Mouse (Mus musculus): ENCODE measurements at regions not wholly inside any gene's neighbourhood (a gene's known extent, or its start where the extent isn't known, plus 50 kb on each side); places are given as distances from the start of the nearest gene placed in this dataset.

- DNase-seq (ENCODE audit: extremely low read depth, low read depth, low spot score): no peak
Measured at GRCm38 (mm10) chr17:62292703-62293102, 588.4 kb downstream of the Efna5 start.

GRCm38 (mm10) chr17:62287666-62288065 is 593.5 kb downstream of the Efna5 start:
- DNase-seq (ENCODE audit: extremely low read depth, low read depth, low spot score): no peak

GRCm38 (mm10) chr17:62287127-62287526 is 594.0 kb downstream of the Efna5 start:
- DNase-seq (ENCODE audit: extremely low read depth, low read depth, low spot score): no peak

- no peak for DNase-seq (ENCODE audit: extremely low read depth, low read depth, low spot score)
Measured at GRCm38 (mm10) chr17:62286086-62287080, 594.7 kb downstream of the Efna5 start.

GRCm38 (mm10) chr17:62280201-62280600 is 600.9 kb downstream of the Efna5 start:
- DNase-seq (ENCODE audit: extremely low read depth, low read depth, low spot score): no peak

GRCm38 (mm10) chr17:62271399-62271798 is 609.7 kb downstream of the Efna5 start:
- DNase-seq (ENCODE audit: extremely low read depth, low read depth, low spot score): no peak

- no peak for DNase-seq (ENCODE audit: extremely low read depth, low read depth, low spot score)
Measured at GRCm38 (mm10) chr17:62269279-62269678, 611.8 kb downstream of the Efna5 start.

- DNase-seq (ENCODE audit: extremely low read depth, low read depth, low spot score): no peak
Measured at GRCm38 (mm10) chr17:62253448-62253847, 627.7 kb downstream of the Efna5 start.

GRCm38 (mm10) chr17:62248011-62248410 is 633.1 kb downstream of the Efna5 start:
- no peak for DNase-seq (ENCODE audit: extremely low read depth, low read depth, low spot score)

GRCm38 (mm10) chr17:62246650-62247049 is 634.5 kb downstream of the Efna5 start:
- no peak for DNase-seq (ENCODE audit: extremely low read depth, low read depth, low spot score)

GRCm38 (mm10) chr17:62230939-62231338 is 650.2 kb downstream of the Efna5 start:
- DNase-seq (ENCODE audit: extremely low read depth, low read depth, low spot score): no peak

- no peak for DNase-seq (ENCODE audit: extremely low read depth, low read depth, low spot score)
Measured at GRCm38 (mm10) chr17:62210441-62211025, 670.6 kb downstream of the Efna5 start.

- DNase-seq (ENCODE audit: extremely low read depth, low read depth, low spot score): no peak
Measured at GRCm38 (mm10) chr17:62202658-62203057, 678.5 kb downstream of the Efna5 start.

GRCm38 (mm10) chr17:62200491-62200890 is 680.6 kb downstream of the Efna5 start:
- DNase-seq (ENCODE audit: extremely low read depth, low read depth, low spot score): no peak

- no peak for DNase-seq (ENCODE audit: extremely low read depth, low read depth, low spot score)
Measured at GRCm38 (mm10) chr17:62199559-62199958, 681.6 kb downstream of the Efna5 start.

GRCm38 (mm10) chr17:62178612-62179210 is 702.4 kb downstream of the Efna5 start:
- no peak for DNase-seq (ENCODE audit: extremely low read depth, low read depth, low spot score)

- no peak for DNase-seq (ENCODE audit: extremely low read depth, low read depth, low spot score)
Measured at GRCm38 (mm10) chr17:62176336-62176735, 704.8 kb downstream of the Efna5 start.

GRCm38 (mm10) chr17:62172305-62172704 is 708.8 kb downstream of the Efna5 start:
- DNase-seq (ENCODE audit: extremely low read depth, low read depth, low spot score): no peak

- DNase-seq (ENCODE audit: extremely low read depth, low read depth, low spot score): no peak
Measured at GRCm38 (mm10) chr17:62171532-62171931, 709.6 kb downstream of the Efna5 start.

GRCm38 (mm10) chr17:62161457-62161856 is 719.7 kb downstream of the Efna5 start:
- DNase-seq (ENCODE audit: extremely low read depth, low read depth, low spot score): no peak

- DNase-seq (ENCODE audit: extremely low read depth, low read depth, low spot score): no peak
Measured at GRCm38 (mm10) chr17:62160301-62160700, 720.8 kb downstream of the Efna5 start.

GRCm38 (mm10) chr17:62135050-62135449 is 746.1 kb downstream of the Efna5 start:
- DNase-seq (ENCODE audit: extremely low read depth, low read depth, low spot score): no peak
